Mouse (Mus musculus): Measurements from ENCODE around the gene Tln2. TPM values are rescaled to one million over a fixed set of nuclear protein-coding genes. Genes with fewer than 3 reads are reported as not detected.

Gene Tln2
- total and polyA plus RNA-seq, 2 experiments from 2014 or later: 59.3 to 71.1 TPM

- no peaks in the 10 kb centered on the region for H3K27me3 ChIP-seq (ENCODE audit: insufficient read depth, low read length)
- H3K9me3 ChIP-seq (ENCODE audit: low read length): no peaks in the 10 kb centered on the region
- no peak for DNase-seq (ENCODE audit: low spot score)
- H3K27ac ChIP-seq: no peak overlapping the region
- 81% methylated on average over 6 of the region's 6 CpGs for WGBS
- no peak for ATAC-seq
- TF ChIP-seq CTCF (IDR thresholded peaks at IDR 0.05; ENCODE audit: low read depth): no peak
- H3K9ac ChIP-seq (replicated peaks; ENCODE audit: low read length): no peak overlapping the region
- H3K4me2 ChIP-seq (ENCODE audit: low read depth, low read length): no peak overlapping the region
- no peak overlapping the region for H3K4me3 ChIP-seq (ENCODE audit: low read length)
- H3K4me1 ChIP-seq (ENCODE audit: insufficient read depth, low read length): no peaks in the 10 kb centered on the region
- peaks cover 4% of the 10 kb centered on the region for H3K36me3 ChIP-seq (ENCODE audit: insufficient read depth, low read length)
Observed at GRCm38 (mm10) chr9:67304992-67305391, 254.5 kb downstream of the Tln2 start.

GRCm38 (mm10) chr9:67303986-67304385 lies 255.5 kb downstream of the Tln2 start:
- no peaks in the 10 kb centered on the region for H3K4me1 ChIP-seq (ENCODE audit: insufficient read depth, low read length)
- ATAC-seq: no peak
- no peak for TF ChIP-seq CTCF (IDR thresholded peaks at IDR 0.05; ENCODE audit: low read depth)
- H3K4me3 ChIP-seq (ENCODE audit: low read length): no peak overlapping the region
- no peak for DNase-seq (ENCODE audit: low spot score)
- H3K9ac ChIP-seq (replicated peaks; ENCODE audit: low read length): no peak overlapping the region
- no peaks in the 10 kb centered on the region for H3K27me3 ChIP-seq (ENCODE audit: insufficient read depth, low read length)
- H3K9me3 ChIP-seq (ENCODE audit: low read length): no peaks in the 10 kb centered on the region
- peaks cover 4% of the 10 kb centered on the region for H3K36me3 ChIP-seq (ENCODE audit: insufficient read depth, low read length)
- no peak overlapping the region for H3K27ac ChIP-seq
- no peak overlapping the region for H3K4me2 ChIP-seq (ENCODE audit: low read depth, low read length)

GRCm38 (mm10) chr9:67303038-67303437 lies 256.5 kb downstream of the Tln2 start:
- ATAC-seq (no peak), DNase-seq (ENCODE audit: low spot score) (no peak)
- Histone ChIP-seq H3K4me3 (ENCODE audit: low read length) (no peak overlapping the region), H3K9ac (replicated peaks; ENCODE audit: low read length) (no peak overlapping the region), H3K36me3 (ENCODE audit: insufficient read depth, low read length) (peaks cover 4% of the 10 kb centered on the region), H3K27ac (no peak overlapping the region), H3K27me3 (ENCODE audit: insufficient read depth, low read length) (no peaks in the 10 kb centered on the region), H3K4me2 (ENCODE audit: low read depth, low read length) (no peak overlapping the region), H3K4me1 (ENCODE audit: insufficient read depth, low read length) (no peaks in the 10 kb centered on the region), H3K9me3 (ENCODE audit: low read length) (no peaks in the 10 kb centered on the region)
- no peak for TF ChIP-seq CTCF (IDR thresholded peaks at IDR 0.05; ENCODE audit: low read depth)

GRCm38 (mm10) chr9:67302386-67302989 lies 257.0 kb downstream of the Tln2 start:
- no peak overlapping the region for H3K27ac ChIP-seq
- H3K9me3 ChIP-seq (ENCODE audit: low read length): no peaks in the 10 kb centered on the region
- no peaks in the 10 kb centered on the region for H3K4me1 ChIP-seq (ENCODE audit: insufficient read depth, low read length)
- H3K27me3 ChIP-seq (ENCODE audit: insufficient read depth, low read length): no peaks in the 10 kb centered on the region
- no peak overlapping the region for H3K4me2 ChIP-seq (ENCODE audit: low read depth, low read length)
- no peak for DNase-seq (ENCODE audit: low spot score)
- peaks cover 4% of the 10 kb centered on the region for H3K36me3 ChIP-seq (ENCODE audit: insufficient read depth, low read length)
- TF ChIP-seq CTCF (IDR thresholded peaks at IDR 0.05; ENCODE audit: low read depth): no peak
- no peak overlapping the region for H3K9ac ChIP-seq (replicated peaks; ENCODE audit: low read length)
- WGBS: 86% methylated on average over 10 of the region's 10 CpGs
- no peak overlapping the region for H3K4me3 ChIP-seq (ENCODE audit: low read length)
- ATAC-seq: no peak

- Histone ChIP-seq H3K4me1 (ENCODE audit: insufficient read depth, low read length) (no peaks in the 10 kb centered on the region), H3K9ac (replicated peaks; ENCODE audit: low read length) (no peak overlapping the region), H3K27me3 (ENCODE audit: insufficient read depth, low read length) (no peaks in the 10 kb centered on the region), H3K9me3 (ENCODE audit: low read length) (no peaks in the 10 kb centered on the region), H3K4me3 (ENCODE audit: low read length) (no peak overlapping the region), H3K27ac (no peak overlapping the region), H3K4me2 (ENCODE audit: low read depth, low read length) (no peak overlapping the region), H3K36me3 (ENCODE audit: insufficient read depth, low read length) (peaks cover 4% of the 10 kb centered on the region)
- 85% methylated on average over 2 of the region's 2 CpGs for WGBS
- DNase-seq (ENCODE audit: low spot score): no peak
- no peak for TF ChIP-seq CTCF (IDR thresholded peaks at IDR 0.05; ENCODE audit: low read depth)
- no peak for ATAC-seq
Observed at GRCm38 (mm10) chr9:67301571-67301970, 257.9 kb downstream of the Tln2 start.

GRCm38 (mm10) chr9:67300769-67301168 lies 258.7 kb downstream of the Tln2 start:
- no peak overlapping the region for H3K27ac ChIP-seq

GRCm38 (mm10) chr9:67300346-67300745 lies 259.2 kb downstream of the Tln2 start:
- no peak for DNase-seq (ENCODE audit: low spot score)
- peak; percentile 61; the same call in 1 of the 2 replicates for ATAC-seq
- H3K36me3 ChIP-seq (ENCODE audit: insufficient read depth, low read length): peaks cover 4% of the 10 kb centered on the region
- H3K4me3 ChIP-seq (ENCODE audit: low read length): no peak overlapping the region
- no peak overlapping the region for H3K27ac ChIP-seq
- no peaks in the 10 kb centered on the region for H3K9me3 ChIP-seq (ENCODE audit: low read length)
- TF ChIP-seq CTCF (IDR thresholded peaks at IDR 0.05; ENCODE audit: low read depth): no peak
- no peaks in the 10 kb centered on the region for H3K4me1 ChIP-seq (ENCODE audit: insufficient read depth, low read length)
- WGBS: 45% methylated on average over 3 of the region's 3 CpGs
- H3K27me3 ChIP-seq (ENCODE audit: insufficient read depth, low read length): no peaks in the 10 kb centered on the region
- no peak overlapping the region for H3K9ac ChIP-seq (replicated peaks; ENCODE audit: low read length)
- H3K4me2 ChIP-seq (ENCODE audit: low read depth, low read length): no peak overlapping the region

More at GRCm38 (mm10) chr9:67300769-67301168, 258.7 kb downstream of the Tln2 start:
- WGBS: 68% methylated on average over 5 of the region's 5 CpGs
- H3K9me3 ChIP-seq (ENCODE audit: low read length): no peaks in the 10 kb centered on the region
- H3K4me1 ChIP-seq (ENCODE audit: insufficient read depth, low read length): no peaks in the 10 kb centered on the region
- TF ChIP-seq CTCF (IDR thresholded peaks at IDR 0.05; ENCODE audit: low read depth): no peak
- H3K4me2 ChIP-seq (ENCODE audit: low read depth, low read length): no peak overlapping the region
- H3K4me3 ChIP-seq (ENCODE audit: low read length): no peak overlapping the region
- no peak for ATAC-seq
- DNase-seq (ENCODE audit: low spot score): peak; percentile 15
- H3K9ac ChIP-seq (replicated peaks; ENCODE audit: low read length): no peak overlapping the region
- H3K27me3 ChIP-seq (ENCODE audit: insufficient read depth, low read length): no peaks in the 10 kb centered on the region
- peaks cover 4% of the 10 kb centered on the region for H3K36me3 ChIP-seq (ENCODE audit: insufficient read depth, low read length)

All from hindbrain, postnatal 0 days (tissue).